Mouse (Mus musculus): ENCODE results near the gene Cfap61. TPM values are rescaled to one million over a fixed set of nuclear protein-coding genes. Genes with fewer than 3 reads are reported as not detected.

Gene Cfap61
- total and polyA plus RNA-seq, 2 experiments from 2014 or later, result 0.46 to 0.68 TPM

DNA sequence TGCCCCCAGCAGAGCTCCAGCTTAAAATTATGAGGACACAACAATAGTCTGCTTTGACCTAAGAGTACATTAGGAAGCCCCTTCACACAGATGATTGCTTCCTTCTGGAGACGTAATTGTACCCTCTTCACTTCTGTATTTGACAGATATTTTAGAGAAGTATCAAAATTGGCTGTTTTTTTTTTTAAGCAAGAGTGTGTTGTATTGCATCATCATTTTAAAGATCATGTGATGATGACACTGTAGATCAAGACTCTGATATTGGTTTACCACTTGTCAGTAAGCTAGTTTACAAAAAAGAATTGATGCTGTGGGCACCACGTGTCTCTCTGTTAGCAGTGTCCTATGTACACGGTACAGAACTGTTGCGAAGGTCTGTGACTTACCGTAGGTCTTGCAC, 18.1 kb downstream of the Cfap61 start:
- ATAC-seq (ENCODE audit: insufficient read depth, low read depth), result no peak

DNA sequence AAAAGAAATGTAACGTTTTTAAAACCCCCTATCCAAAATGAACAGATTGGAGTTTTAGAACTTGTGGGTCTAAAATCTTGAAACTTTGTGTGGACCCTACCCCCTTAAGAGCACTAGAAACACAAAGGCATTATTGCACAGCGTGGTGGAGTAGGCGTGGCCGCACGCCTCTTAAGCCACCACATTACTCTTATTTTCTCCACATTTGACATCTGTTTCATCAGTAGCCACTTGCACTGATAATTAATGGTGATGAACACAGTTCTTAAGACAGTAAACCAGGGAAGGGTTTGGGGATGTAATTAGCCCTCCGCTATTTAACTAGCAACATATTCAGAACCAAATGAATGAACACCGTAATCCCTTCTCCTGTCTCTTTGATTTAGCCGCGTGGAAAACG, 21.3 kb downstream of the Cfap61 start:
- H3K9ac ChIP-seq (replicated peaks; ENCODE audit: low read depth, low read length), result no peak overlapping the region
- no peak overlapping the region for H3K4me3 ChIP-seq (ENCODE audit: low read depth, low read length)
- 74% methylated on average over 10 of the region's 10 CpGs for WGBS
- no peaks in the 10 kb centered on the region for H3K4me1 ChIP-seq (ENCODE audit: control insufficient read depth, insufficient read depth)
- TF ChIP-seq EP300 (IDR thresholded peaks at IDR 0.05; ENCODE audit: low read depth), result no peak
- no peak for TF ChIP-seq CTCF (IDR thresholded peaks at IDR 0.05; ENCODE audit: low read depth)
- no peaks in the 10 kb centered on the region for H3K9me3 ChIP-seq (replicated peaks; ENCODE audit: control insufficient read depth, low read length)
- no peak overlapping the region for H3K4me2 ChIP-seq (ENCODE audit: low read depth, low read length)
- no peaks in the 10 kb centered on the region for H3K36me3 ChIP-seq (replicated peaks; ENCODE audit: control insufficient read depth, insufficient read depth, low read length)
- ATAC-seq (ENCODE audit: insufficient read depth, low read depth), result no peak
- DNase-seq (ENCODE audit: low spot score), result no peak
- no peaks in the 10 kb centered on the region; the same call in 1 of the 2 replicates for H3K27me3 ChIP-seq (ENCODE audit: control insufficient read depth, insufficient read depth, low read length)
- no peak overlapping the region for H3K27ac ChIP-seq (ENCODE audit: low read depth)

More for the DNA sequence above, 18.1 kb downstream of the Cfap61 start:
- Histone ChIP-seq H3K4me1 (ENCODE audit: control insufficient read depth, insufficient read depth) (no peaks in the 10 kb centered on the region), H3K4me3 (ENCODE audit: low read depth, low read length) (no peak overlapping the region), H3K36me3 (replicated peaks; ENCODE audit: control insufficient read depth, insufficient read depth, low read length) (no peaks in the 10 kb centered on the region), H3K27me3 (ENCODE audit: control insufficient read depth, insufficient read depth, low read length) (no peaks in the 10 kb centered on the region), H3K9me3 (replicated peaks; ENCODE audit: control insufficient read depth, low read length) (no peaks in the 10 kb centered on the region), H3K9ac (replicated peaks; ENCODE audit: low read depth, low read length) (no peak overlapping the region), H3K4me2 (ENCODE audit: low read depth, low read length) (no peak overlapping the region), H3K27ac (ENCODE audit: low read depth) (no peak overlapping the region)
- DNase-seq (ENCODE audit: low spot score), result no peak
- no peak for TF ChIP-seq CTCF (IDR thresholded peaks at IDR 0.05; ENCODE audit: low read depth)
- TF ChIP-seq EP300 (IDR thresholded peaks at IDR 0.05; ENCODE audit: low read depth), result no peak
- WGBS, result 80% methylated on average over 5 of the region's 5 CpGs

GRCm38 (mm10) chr2:145956318-145956717, 21.7 kb downstream of the Cfap61 start:
- ATAC-seq (ENCODE audit: insufficient read depth, low read depth) (no peak), DNase-seq (ENCODE audit: low spot score) (no peak)
- H3K4me2 ChIP-seq (ENCODE audit: low read depth, low read length), result no peak overlapping the region
- no peaks in the 10 kb centered on the region for H3K36me3 ChIP-seq (replicated peaks; ENCODE audit: control insufficient read depth, insufficient read depth, low read length)
- H3K4me3 ChIP-seq (ENCODE audit: low read depth, low read length), result no peak overlapping the region
- H3K27me3 ChIP-seq (ENCODE audit: control insufficient read depth, insufficient read depth, low read length), result no peaks in the 10 kb centered on the region; the same call in 1 of the 2 replicates
- H3K9me3 ChIP-seq (replicated peaks; ENCODE audit: control insufficient read depth, low read length), result no peaks in the 10 kb centered on the region
- TF ChIP-seq CTCF (IDR thresholded peaks at IDR 0.05; ENCODE audit: low read depth) (no peak), EP300 (IDR thresholded peaks at IDR 0.05; ENCODE audit: low read depth) (no peak)
- WGBS, result 61% methylated on average over 5 of the region's 5 CpGs
- H3K9ac ChIP-seq (replicated peaks; ENCODE audit: low read depth, low read length), result no peak overlapping the region
- H3K27ac ChIP-seq (ENCODE audit: low read depth), result no peak overlapping the region
- no peaks in the 10 kb centered on the region for H3K4me1 ChIP-seq (ENCODE audit: control insufficient read depth, insufficient read depth)

GRCm38 (mm10) chr2:145957450-145957849, 22.9 kb downstream of the Cfap61 start:
- H3K4me3 ChIP-seq (ENCODE audit: low read depth, low read length), result no peak overlapping the region
- no peaks in the 10 kb centered on the region for H3K9me3 ChIP-seq (replicated peaks; ENCODE audit: control insufficient read depth, low read length)
- no peaks in the 10 kb centered on the region; the same call in 1 of the 2 replicates for H3K27me3 ChIP-seq (ENCODE audit: control insufficient read depth, insufficient read depth, low read length)
- ATAC-seq (ENCODE audit: insufficient read depth, low read depth) (no peak), DNase-seq (ENCODE audit: low spot score) (peak; percentile 88)
- no peaks in the 10 kb centered on the region for H3K36me3 ChIP-seq (replicated peaks; ENCODE audit: control insufficient read depth, insufficient read depth, low read length)
- TF ChIP-seq CTCF (IDR thresholded peaks at IDR 0.05; ENCODE audit: low read depth) (peak; percentile 78), EP300 (IDR thresholded peaks at IDR 0.05; ENCODE audit: low read depth) (no peak)
- no peak overlapping the region for H3K4me2 ChIP-seq (ENCODE audit: low read depth, low read length)
- H3K9ac ChIP-seq (replicated peaks; ENCODE audit: low read depth, low read length), result no peak overlapping the region
- H3K4me1 ChIP-seq (ENCODE audit: control insufficient read depth, insufficient read depth), result no peaks in the 10 kb centered on the region
- WGBS, result 8% methylated on average over 4 of the region's 4 CpGs
- H3K27ac ChIP-seq (ENCODE audit: low read depth), result no peak overlapping the region

- H3K9ac ChIP-seq (replicated peaks; ENCODE audit: low read depth, low read length), result no peak overlapping the region
- H3K36me3 ChIP-seq (replicated peaks; ENCODE audit: control insufficient read depth, insufficient read depth, low read length), result no peaks in the 10 kb centered on the region
- H3K27me3 ChIP-seq (ENCODE audit: control insufficient read depth, insufficient read depth, low read length), result no peaks in the 10 kb centered on the region; the same call in 1 of the 2 replicates
- H3K27ac ChIP-seq (ENCODE audit: low read depth), result no peak overlapping the region
- H3K4me2 ChIP-seq (ENCODE audit: low read depth, low read length), result no peak overlapping the region
- H3K4me1 ChIP-seq (ENCODE audit: control insufficient read depth, insufficient read depth), result no peaks in the 10 kb centered on the region
- no peak for DNase-seq (ENCODE audit: low spot score)
- 82% methylated on average over 6 of the region's 6 CpGs for WGBS
- H3K9me3 ChIP-seq (replicated peaks; ENCODE audit: control insufficient read depth, low read length), result no peaks in the 10 kb centered on the region
- no peak for ATAC-seq (ENCODE audit: insufficient read depth, low read depth)
- H3K4me3 ChIP-seq (ENCODE audit: low read depth, low read length), result no peak overlapping the region
- TF ChIP-seq CTCF (IDR thresholded peaks at IDR 0.05; ENCODE audit: low read depth) (no peak), EP300 (IDR thresholded peaks at IDR 0.05; ENCODE audit: low read depth) (no peak)
These were observed 23.5 kb downstream of the Cfap61 start for GRCm38 (mm10) chr2:145958097-145958496.

GRCm38 (mm10) chr2:145958551-145958950, 24.0 kb downstream of the Cfap61 start:
- no peak for TF ChIP-seq CTCF (IDR thresholded peaks at IDR 0.05; ENCODE audit: low read depth)
- DNase-seq (ENCODE audit: low spot score), result no peak
- H3K27ac ChIP-seq (ENCODE audit: low read depth), result no peak overlapping the region
- H3K9me3 ChIP-seq (replicated peaks; ENCODE audit: control insufficient read depth, low read length), result no peaks in the 10 kb centered on the region
- ATAC-seq (ENCODE audit: insufficient read depth, low read depth), result no peak
- no peak overlapping the region for H3K4me3 ChIP-seq (ENCODE audit: low read depth, low read length)
- H3K36me3 ChIP-seq (replicated peaks; ENCODE audit: control insufficient read depth, insufficient read depth, low read length), result no peaks in the 10 kb centered on the region
- H3K4me1 ChIP-seq (ENCODE audit: control insufficient read depth, insufficient read depth), result no peaks in the 10 kb centered on the region
- H3K27me3 ChIP-seq (ENCODE audit: control insufficient read depth, insufficient read depth, low read length), result no peaks in the 10 kb centered on the region; the same call in 1 of the 2 replicates
- 76% methylated on average over 7 of the region's 7 CpGs for WGBS
- H3K9ac ChIP-seq (replicated peaks; ENCODE audit: low read depth, low read length), result no peak overlapping the region
- H3K4me2 ChIP-seq (ENCODE audit: low read depth, low read length), result no peak overlapping the region
